Mouse (Mus musculus): Measurements from ENCODE around the gene Hfe. TPM values are rescaled to one million over a fixed set of nuclear protein-coding genes. Genes with fewer than 3 reads are reported as not detected.
"Not testable (repeated sequence)": the region's sequence is repeated elsewhere in the genome, so short reads cannot be mapped to it uniquely, and the experiment has no call there.

Gene Hfe
- polyA plus RNA-seq, 1 experiment from 2014 or later, result 3.0 TPM

GRCm38 (mm10) chr13:23725213-23725612 is 14.6 kb upstream of the Hfe start:
- Histone ChIP-seq H3K9me3 (no peaks in the 10 kb centered on the region), H3K27me3 (replicated peaks) (no peaks in the 10 kb centered on the region), H3K4me1 (no peaks in the 10 kb centered on the region), H3K36me3 (replicated peaks) (no peaks in the 10 kb centered on the region), H3K9ac (no peak overlapping the region), H3K4me3 (no peak overlapping the region), H3K27ac (no peak overlapping the region), H3K4me2 (no peak overlapping the region)
- WGBS, result no CpG with 5 or more reads among the region's 1 CpGs
- ATAC-seq (replicated peaks), result no peak

GRCm38 (mm10) chr13:23724239-23724638 is 13.6 kb upstream of the Hfe start:
- no peak overlapping the region for H3K4me2 ChIP-seq
- no peak overlapping the region for H3K27ac ChIP-seq
- H3K9ac ChIP-seq, result no peak overlapping the region
- no peaks in the 10 kb centered on the region for H3K27me3 ChIP-seq (replicated peaks)
- H3K36me3 ChIP-seq (replicated peaks), result no peaks in the 10 kb centered on the region
- no peak for ATAC-seq (replicated peaks)
- no peaks in the 10 kb centered on the region for H3K4me1 ChIP-seq
- H3K9me3 ChIP-seq, result no peaks in the 10 kb centered on the region
- H3K4me3 ChIP-seq, result no peak overlapping the region
- WGBS, result 84% methylated on average over 4 of the region's 4 CpGs

- not testable (repeated sequence) for H3K4me1 ChIP-seq; H3K9me3 ChIP-seq; H3K27ac ChIP-seq; H3K27me3 ChIP-seq (replicated peaks); H3K4me2 ChIP-seq; H3K9ac ChIP-seq; H3K4me3 ChIP-seq; ATAC-seq (replicated peaks); H3K36me3 ChIP-seq (replicated peaks)
- 18% methylated on average over 2 of the region's 2 CpGs for WGBS
Measured at GRCm38 (mm10) chr13:23717593-23718245, 7.1 kb upstream of the Hfe start.

GRCm38 (mm10) chr13:23717176-23717575 is 6.5 kb upstream of the Hfe start:
- WGBS, result 58% methylated on average over 11 of the region's 11 CpGs
- Histone ChIP-seq H3K9ac (no peak overlapping the region), H3K36me3 (replicated peaks) (no peaks in the 10 kb centered on the region), H3K27ac (no peak overlapping the region), H3K4me1 (no peaks in the 10 kb centered on the region), H3K27me3 (replicated peaks) (0 out of 2 replicates have a peak, but pooled peaks cover 3% of the 10 kb centered on the region), H3K4me2 (no peak overlapping the region), H3K9me3 (no peaks in the 10 kb centered on the region), H3K4me3 (no peak overlapping the region)
- no peak for ATAC-seq (replicated peaks)

- Histone ChIP-seq H3K4me3 (no peak overlapping the region), H3K36me3 (replicated peaks) (no peaks in the 10 kb centered on the region), H3K9me3 (no peaks in the 10 kb centered on the region), H3K9ac (no peak overlapping the region), H3K4me2 (no peak overlapping the region), H3K27ac (no peak overlapping the region), H3K27me3 (replicated peaks) (0 out of 2 replicates have a peak, but pooled peaks cover 4% of the 10 kb centered on the region), H3K4me1 (no peaks in the 10 kb centered on the region)
- 89% methylated on average over 5 of the region's 5 CpGs for WGBS
- no peak for ATAC-seq (replicated peaks)
Measured at GRCm38 (mm10) chr13:23716261-23717042, 5.8 kb upstream of the Hfe start.

GRCm38 (mm10) chr13:23709714-23710373 is 810 bp downstream of the Hfe start:
- Histone ChIP-seq H3K4me1 (peaks cover 8% of the 10 kb centered on the region), H3K9ac (peak overlapping the region; percentile 28), H3K9me3 (no peaks in the 10 kb centered on the region), H3K27ac (no peak overlapping the region), H3K4me2 (peak overlapping the region; percentile 52), H3K4me3 (peak overlapping the region; percentile 32), H3K36me3 (replicated peaks) (no peaks in the 10 kb centered on the region), H3K27me3 (replicated peaks) (0 out of 2 replicates have a peak, but pooled peaks cover 4% of the 10 kb centered on the region)
- 20% methylated on average over 15 of the region's 15 CpGs for WGBS
- ATAC-seq (replicated peaks), result no peak

- 85% methylated on average over 4 of the region's 4 CpGs for WGBS
- H3K36me3 ChIP-seq (replicated peaks), result no peaks in the 10 kb centered on the region
- no peak for ATAC-seq (replicated peaks)
- H3K4me1 ChIP-seq, result peaks cover 8% of the 10 kb centered on the region
- H3K4me2 ChIP-seq, result no peak overlapping the region
- 0 out of 2 replicates have a peak, but pooled peaks cover 4% of the 10 kb centered on the region for H3K27me3 ChIP-seq (replicated peaks)
- H3K9ac ChIP-seq, result no peak overlapping the region
- H3K27ac ChIP-seq, result no peak overlapping the region
- no peaks in the 10 kb centered on the region for H3K9me3 ChIP-seq
- no peak overlapping the region for H3K4me3 ChIP-seq
Measured at GRCm38 (mm10) chr13:23708654-23709053, 2.0 kb downstream of the Hfe start.

- no peak overlapping the region for H3K4me2 ChIP-seq
- 0 out of 2 replicates have a peak, but pooled peaks cover 4% of the 10 kb centered on the region for H3K27me3 ChIP-seq (replicated peaks)
- no peak for ATAC-seq (replicated peaks)
- no peak overlapping the region for H3K27ac ChIP-seq
- H3K9ac ChIP-seq, result no peak overlapping the region
- WGBS, result 86% methylated on average over 4 of the region's 4 CpGs
- no peaks in the 10 kb centered on the region for H3K9me3 ChIP-seq
- no peaks in the 10 kb centered on the region for H3K36me3 ChIP-seq (replicated peaks)
- no peak overlapping the region for H3K4me3 ChIP-seq
- peaks cover 8% of the 10 kb centered on the region for H3K4me1 ChIP-seq
Measured at GRCm38 (mm10) chr13:23708041-23708440, 2.6 kb downstream of the Hfe start.

- peaks cover 8% of the 10 kb centered on the region for H3K4me1 ChIP-seq
- H3K9me3 ChIP-seq, result no peaks in the 10 kb centered on the region
- H3K4me2 ChIP-seq, result no peak overlapping the region
- H3K27ac ChIP-seq, result no peak overlapping the region
- no peak overlapping the region for H3K4me3 ChIP-seq
- H3K27me3 ChIP-seq (replicated peaks), result no peaks in the 10 kb centered on the region
- no peak overlapping the region for H3K9ac ChIP-seq
- WGBS, result 95% methylated on average over 12 of the region's 12 CpGs
- ATAC-seq (replicated peaks), result no peak
- H3K36me3 ChIP-seq (replicated peaks), result no peaks in the 10 kb centered on the region
Measured at GRCm38 (mm10) chr13:23706771-23707170, 3.9 kb downstream of the Hfe start.

GRCm38 (mm10) chr13:23705751-23706356 is 4.8 kb downstream of the Hfe start:
- no peak for ATAC-seq (replicated peaks)
- H3K27me3 ChIP-seq (replicated peaks), result no peaks in the 10 kb centered on the region
- no peak overlapping the region for H3K4me3 ChIP-seq
- 96% methylated on average over 7 of the region's 7 CpGs for WGBS
- H3K36me3 ChIP-seq (replicated peaks), result no peaks in the 10 kb centered on the region
- no peak overlapping the region for H3K4me2 ChIP-seq
- no peaks in the 10 kb centered on the region for H3K9me3 ChIP-seq
- peaks cover 8% of the 10 kb centered on the region for H3K4me1 ChIP-seq
- H3K27ac ChIP-seq, result no peak overlapping the region
- H3K9ac ChIP-seq, result no peak overlapping the region

GRCm38 (mm10) chr13:23702801-23703200 is 7.9 kb downstream of the Hfe start:
- not testable (repeated sequence) for H3K9me3 ChIP-seq; H3K27ac ChIP-seq; H3K4me1 ChIP-seq; H3K4me2 ChIP-seq; H3K9ac ChIP-seq; H3K4me3 ChIP-seq; H3K36me3 ChIP-seq (replicated peaks); H3K27me3 ChIP-seq (replicated peaks); ATAC-seq (replicated peaks)
- WGBS, result 93% methylated on average over 2 of the region's 2 CpGs

- no peak overlapping the region for H3K4me2 ChIP-seq
- no peaks in the 10 kb centered on the region for H3K36me3 ChIP-seq (replicated peaks)
- WGBS, result 85% methylated on average over 4 of the region's 4 CpGs
- no peak for ATAC-seq (replicated peaks)
- no peak overlapping the region for H3K4me3 ChIP-seq
- no peak overlapping the region for H3K27ac ChIP-seq
- no peaks in the 10 kb centered on the region for H3K9me3 ChIP-seq
- H3K27me3 ChIP-seq (replicated peaks), result no peaks in the 10 kb centered on the region
- no peak overlapping the region for H3K9ac ChIP-seq
- peaks cover 14% of the 10 kb centered on the region for H3K4me1 ChIP-seq
Measured at GRCm38 (mm10) chr13:23702220-23702619, 8.4 kb downstream of the Hfe start.
